Comparison of ENCODE assay signal across 8 mouse cellular contexts in genomic region chr9:91361033-91361855, GRCm38 (mm10). TPM values are rescaled to one million over a fixed set of nuclear protein-coding genes. Genes with fewer than 3 reads are reported as not detected.
DNase-seq lines count a peak whose midpoint lies in the region; ATAC-seq and TF ChIP-seq lines count a peak whose summit lies in the region.

No protein-coding gene starts in this region.

- peaks cover 80% of the 10 kb centered on the region for H3K27me3 ChIP-seq in kidney, postnatal 0 days (ENCODE audit: insufficient read depth, low read length)
- peaks cover 71% of the 10 kb centered on the region for H3K27me3 ChIP-seq in intestine, embryonic 15.5 days (replicated peaks)
- H3K27me3 ChIP-seq in neural tube, embryonic 15.5 days (replicated peaks): peaks cover 17% of the 10 kb centered on the region

- no peak for DNase-seq in kidney, postnatal 0 days (ENCODE audit: low spot score)
- no peak for DNase-seq in kidney, adult 18-20 months
- DNase-seq in embryo, embryonic 11 days: peak; percentile 54
- DNase-seq in layer of hippocampus, postnatal 14 days (ENCODE audit: low spot score in 2 of 2): no peak
- DNase-seq in spleen, postnatal 36 days (ENCODE audit: low spot score in 2 of 2): no peak

- WGBS in kidney, postnatal 0 days: 2% methylated on average over 35 of the region's 35 CpGs
- WGBS in intestine, embryonic 15.5 days: under 1% methylated on average over 35 of the region's 35 CpGs
- 2% methylated on average over 35 of the region's 35 CpGs for WGBS in neural tube, embryonic 15.5 days

- H3K4me2 ChIP-seq in kidney, postnatal 0 days (ENCODE audit: low read length): peak overlapping the region; percentile 49
- H3K4me2 ChIP-seq in intestine, embryonic 15.5 days (replicated peaks): peak overlapping the region; percentile 52
- peak overlapping the region; percentile 53 for H3K4me2 ChIP-seq in neural tube, embryonic 15.5 days

- H3K9ac ChIP-seq in kidney, postnatal 0 days (ENCODE audit: low read depth, low read length): no peak overlapping the region
- H3K9ac ChIP-seq in intestine, embryonic 15.5 days: no peak overlapping the region
- peak overlapping the region; percentile 76 for H3K9ac ChIP-seq in neural tube, embryonic 15.5 days (replicated peaks)

- no peaks in the 10 kb centered on the region for H3K9me3 ChIP-seq in kidney, postnatal 0 days (replicated peaks; ENCODE audit: low read length)
- no peaks in the 10 kb centered on the region for H3K9me3 ChIP-seq in intestine, embryonic 15.5 days
- H3K9me3 ChIP-seq in neural tube, embryonic 15.5 days (replicated peaks): no peaks in the 10 kb centered on the region

- H3K4me3 ChIP-seq in kidney, postnatal 0 days (replicated peaks; ENCODE audit: low read depth, low read length): peak overlapping the region; percentile 25; the same call in 1 of the 2 replicates
- H3K4me3 ChIP-seq in intestine, embryonic 15.5 days (replicated peaks): no peak overlapping the region
- H3K4me3 ChIP-seq in neural tube, embryonic 15.5 days (replicated peaks): peak overlapping the region; percentile 59

- no peak for TF ChIP-seq CTCF in kidney, postnatal 0 days (IDR thresholded peaks at IDR 0.05; ENCODE audit: low read depth)

- no peaks in the 10 kb centered on the region for H3K36me3 ChIP-seq in kidney, postnatal 0 days (ENCODE audit: insufficient read depth, low read length)
- no peaks in the 10 kb centered on the region for H3K36me3 ChIP-seq in intestine, embryonic 15.5 days
- no peaks in the 10 kb centered on the region for H3K36me3 ChIP-seq in neural tube, embryonic 15.5 days

- H3K27ac ChIP-seq in kidney, postnatal 0 days: no peak overlapping the region
- no peak overlapping the region for H3K27ac ChIP-seq in intestine, embryonic 15.5 days
- H3K27ac ChIP-seq in neural tube, embryonic 15.5 days (replicated peaks): peak overlapping the region; percentile 84

- H3K4me1 ChIP-seq in kidney, postnatal 0 days (replicated peaks; ENCODE audit: insufficient read depth, low read length): peaks cover 5% of the 10 kb centered on the region; the same call in 1 of the 2 replicates
- H3K4me1 ChIP-seq in intestine, embryonic 15.5 days (replicated peaks): peaks cover 12% of the 10 kb centered on the region; the same call in 1 of the 2 replicates
- H3K4me1 ChIP-seq in neural tube, embryonic 15.5 days: peaks cover 6% of the 10 kb centered on the region

- ATAC-seq in kidney, postnatal 0 days (replicated peaks; ENCODE audit: low FRiP score, low read depth): no peak
- no peak for ATAC-seq in intestine, embryonic 15.5 days
- no peak for ATAC-seq in neural tube, embryonic 15.5 days (ENCODE audit: low FRiP score)
- no peak for ATAC-seq in megakaryocyte-erythroid progenitor cell, adult 5-6 weeks (replicated peaks; ENCODE audit: low FRiP score, low TSS enrichment, poor library complexity, severe bottlenecking)

RNA-seq across cellular contexts. Expression of gene Zic4, which starts 1.0 kb away (rescaled TPM):
- not detected in 2 replicates for polyA plus RNA-seq in kidney, postnatal 0 days (2015; fragmentation: Nextera tagmentation; extraction: Ambion mirVana)
- 0.16 TPM in 1 of 2 replicates, not detected in the other for polyA plus RNA-seq in intestine, embryonic 15.5 days (2015; fragmentation: Nextera tagmentation; extraction: Ambion mirVana)
- polyA plus RNA-seq in neural tube, embryonic 15.5 days (2015; fragmentation: Nextera tagmentation; extraction: Ambion mirVana): 28.3 and 44.9 TPM in 2 replicates
- total RNA-seq in megakaryocyte-erythroid progenitor cell, adult 5-6 weeks (2014; fragmentation: Nextera tagmentation): not detected in 2 replicates
- not detected in 2 replicates for total RNA-seq in megakaryocyte-erythroid progenitor cell, adult 5-6 weeks (2017)
- 1 to 10 TPM; 5.4 to 7.4 TPM for total RNA-seq in layer of hippocampus, postnatal 14 days (2021)

RNA-seq across cellular contexts. Expression of gene Zic1, which starts 4.4 kb away (rescaled TPM):
- not detected in 2 replicates for polyA plus RNA-seq in kidney, postnatal 0 days (2015; fragmentation: Nextera tagmentation; extraction: Ambion mirVana)
- polyA plus RNA-seq in intestine, embryonic 15.5 days (2015; fragmentation: Nextera tagmentation; extraction: Ambion mirVana): 0.09 TPM in 1 of 2 replicates, not detected in the other
- polyA plus RNA-seq in neural tube, embryonic 15.5 days (2015; fragmentation: Nextera tagmentation; extraction: Ambion mirVana): 9.7 and 13.2 TPM in 2 replicates
- total RNA-seq in megakaryocyte-erythroid progenitor cell, adult 5-6 weeks (2014; fragmentation: Nextera tagmentation): not detected in 2 replicates
- not detected in 2 replicates for total RNA-seq in megakaryocyte-erythroid progenitor cell, adult 5-6 weeks (2017)
- total RNA-seq in layer of hippocampus, postnatal 14 days (2021): 10 to 100 TPM; 28.5 to 30.0 TPM

Comparison
In these comparisons a context has a peak if more than half of its experiments do, and no peak if none do; other contexts are left out.
1. RNA of gene Zic4, which starts 1.0 kb away (polyA plus RNA-seq): 28.3 to 44.9 TPM in neural tube, embryonic 15.5 days; 0.16 TPM in intestine, embryonic 15.5 days and not detected in kidney, postnatal 0 days; every median in the first group is over 10 times any median in the second.
2. Peak in every context shown above with its lines, with median percentiles within 50 percentile points of each other: H3K4me2 ChIP-seq.